Mouse (Mus musculus) G1E (cell line): ENCODE measurements around the gene Coq8a. TPM values are rescaled to one million over a fixed set of nuclear protein-coding genes. Genes with fewer than 3 reads are reported as not detected.
A peak's percentile ranks its signal among the peaks of the same experiment; 100 is the strongest.

Experiments used
- ATAC-seq: 2 replicates; pipeline ENCODE4 v1.8.0; 2016; ENCODE audit warnings: mild to moderate bottlenecking; ENCODE audit not compliant: insufficient number of reproducible peaks, poor library complexity, low FRiP score, severe bottlenecking; ENCODE audit errors: extremely low read depth
- DNase-seq: peaks from one replicate; pipeline ENCODE4 v3.0.0; 2012; ENCODE audit warnings: low spot score
- H3K27me3 ChIP-seq: 2 replicates; pipeline ENCODE4 v1.6.1; 2012; ENCODE audit warnings: mild to moderate bottlenecking, low read length, inconsistent platforms; ENCODE audit not compliant: insufficient read depth
- H3K36me3 ChIP-seq: replicated peaks from 2 replicates; pipeline ENCODE3; 2012; ENCODE audit warnings: mild to moderate bottlenecking, inconsistent platforms
- H3K4me1 ChIP-seq: 2 replicates; pipeline ENCODE4 v1.6.1; 2012; ENCODE audit warnings: low read depth, low read length, inconsistent platforms, mixed read lengths; ENCODE audit not compliant: insufficient read depth
- H3K4me3 ChIP-seq: 2 replicates; pipeline ENCODE4 v1.5.1; 2012; ENCODE audit warnings: low read depth, mild to moderate bottlenecking, inconsistent platforms, low read length, moderate library complexity, mixed read lengths
- H3K9me3 ChIP-seq: replicated peaks from 2 replicates; pipeline ENCODE4 v1.6.1; 2012; ENCODE audit warnings: inconsistent platforms
- CTCF ChIP-seq: IDR thresholded peaks from 2 replicates; pipeline ENCODE4 v1.5.1; 2012; ENCODE audit warnings: low read depth, low read length, inconsistent platforms, mixed read lengths
- GATA1 ChIP-seq: IDR thresholded peaks from 2 replicates; pipeline ENCODE4 v1.6.1; 2012; ENCODE audit warnings: borderline replicate concordance, low read length, inconsistent platforms, mixed read lengths
- GATA2 ChIP-seq: IDR thresholded peaks from 2 replicates; pipeline ENCODE4 v1.6.1; 2012; ENCODE audit warnings: low read depth, low read length, inconsistent platforms, borderline replicate concordance
- POLR2AphosphoS5 ChIP-seq: IDR thresholded peaks from 2 replicates; pipeline ENCODE4 v1.6.1; 2012; ENCODE audit warnings: low read depth, low read length, inconsistent platforms; ENCODE audit not compliant: insufficient replicate concordance
- TAL1 ChIP-seq: conservative IDR thresholded peaks from 2 replicates; pipeline ENCODE4 v1.6.1; 2012; ENCODE audit warnings: low read depth, low read length, inconsistent platforms, mixed read lengths
- polyA plus RNA-seq: library from polyadenylated mRNA; stranded (reverse); fragments of >175 nt; gene quantifications from 2 replicates; pipeline ENCODE4 v1.2.3, GENCODE M21; 2012
- total RNA-seq, 2 experiments: library from RNA; stranded (forward) in 1 of 2; stranded (reverse) in 1 of 2; fragments of 200-1000 nt in 1 of 2; fragments of >200 nt in 1 of 2; fragmentation: Nextera tagmentation in 1 of 2; gene quantifications; 2 replicates each; pipeline ENCODE4 v1.2.3; 2014 to 2017

Gene Coq8a
- total and polyA plus RNA-seq, 3 experiments = 4.0 to 6.2 (median 4.4) TPM

GRCm38 (mm10) chr1:180181304-180181965 is 18.0 kb downstream of the Coq8a start:
- Histone ChIP-seq H3K4me3 (no peak overlapping the region), H3K9me3 (no peaks in the 10 kb centered on the region), H3K36me3 (peaks cover 7% of the 10 kb centered on the region), H3K27me3 (peaks cover 10% of the 10 kb centered on the region), H3K4me1 (peaks cover 11% of the 10 kb centered on the region)
- DNase-seq (no peak), ATAC-seq (no peak)
- TF ChIP-seq POLR2AphosphoS5 = no peak
- TF ChIP-seq GATA2 = no peak
- no peak for TF ChIP-seq GATA1
- no peak for TF ChIP-seq TAL1

- Histone ChIP-seq H3K36me3 (peaks cover 7% of the 10 kb centered on the region), H3K4me1 (peaks cover 3% of the 10 kb centered on the region), H3K27me3 (peaks cover 8% of the 10 kb centered on the region), H3K9me3 (no peaks in the 10 kb centered on the region), H3K4me3 (no peak overlapping the region)
- no peak for ATAC-seq
- TF ChIP-seq TAL1 (no peak), CTCF (no peak), GATA2 (no peak), GATA1 (no peak), POLR2AphosphoS5 (no peak)
- DNase-seq = no peak
These were observed 19.6 kb downstream of the Coq8a start for GRCm38 (mm10) chr1:180179840-180180239.

- TF ChIP-seq POLR2AphosphoS5 = no peak
- Histone ChIP-seq H3K27me3 (peaks cover 11% of the 10 kb centered on the region), H3K9me3 (no peaks in the 10 kb centered on the region), H3K4me3 (no peak overlapping the region), H3K36me3 (peaks cover 7% of the 10 kb centered on the region), H3K4me1 (no peaks in the 10 kb centered on the region)
- ATAC-seq = no peak
- DNase-seq = no peak
These were observed 20.3 kb downstream of the Coq8a start for GRCm38 (mm10) chr1:180179100-180179499.

GRCm38 (mm10) chr1:180178340-180178739 is 21.1 kb downstream of the Coq8a start:
- no peak for DNase-seq
- peaks cover 18% of the 10 kb centered on the region for H3K27me3 ChIP-seq
- H3K4me1 ChIP-seq = no peaks in the 10 kb centered on the region
- TF ChIP-seq TAL1 (no peak), GATA1 (no peak), GATA2 (no peak), CTCF (no peak), POLR2AphosphoS5 (no peak)
- no peak overlapping the region for H3K4me3 ChIP-seq
- H3K9me3 ChIP-seq = no peaks in the 10 kb centered on the region
- peaks cover 7% of the 10 kb centered on the region for H3K36me3 ChIP-seq
- no peak for ATAC-seq

GRCm38 (mm10) chr1:180176784-180177183 is 22.6 kb downstream of the Coq8a start:
- Histone ChIP-seq H3K9me3 (no peaks in the 10 kb centered on the region), H3K36me3 (peaks cover 7% of the 10 kb centered on the region), H3K27me3 (peaks cover 29% of the 10 kb centered on the region), H3K4me3 (no peak overlapping the region), H3K4me1 (no peaks in the 10 kb centered on the region)
- ATAC-seq (no peak), DNase-seq (no peak)
- no peak for TF ChIP-seq GATA1
- no peak for TF ChIP-seq POLR2AphosphoS5

GRCm38 (mm10) chr1:180175635-180176034 is 23.8 kb downstream of the Coq8a start:
- peaks cover 7% of the 10 kb centered on the region for H3K36me3 ChIP-seq
- H3K9me3 ChIP-seq = no peaks in the 10 kb centered on the region
- H3K4me1 ChIP-seq = no peaks in the 10 kb centered on the region
- ATAC-seq (no peak), DNase-seq (no peak)
- TF ChIP-seq POLR2AphosphoS5 (no peak), TAL1 (no peak), CTCF (no peak), GATA2 (no peak), GATA1 (no peak)
- H3K4me3 ChIP-seq = no peak overlapping the region
- H3K27me3 ChIP-seq = peaks cover 33% of the 10 kb centered on the region

- TF ChIP-seq GATA2 (no peak), TAL1 (no peak), POLR2AphosphoS5 (no peak), CTCF (no peak), GATA1 (no peak)
- H3K4me1 ChIP-seq = no peaks in the 10 kb centered on the region
These were observed 24.2 kb downstream of the Coq8a start for GRCm38 (mm10) chr1:180175167-180175566.

More at GRCm38 (mm10) chr1:180175167-180175566, 24.2 kb downstream of the Coq8a start:
- peaks cover 32% of the 10 kb centered on the region for H3K27me3 ChIP-seq
- H3K9me3 ChIP-seq = no peaks in the 10 kb centered on the region
- H3K4me3 ChIP-seq = no peak overlapping the region
- DNase-seq (no peak), ATAC-seq (peak; percentile 22; the same call in 1 of the 2 replicates)
- peaks cover 7% of the 10 kb centered on the region for H3K36me3 ChIP-seq
